Mouse (Mus musculus): ENCODE measurements around the gene Map6. TPM values are rescaled to one million over a fixed set of nuclear protein-coding genes. Genes with fewer than 3 reads are reported as not detected.
A peak's percentile ranks its signal among the peaks of the same experiment; 100 is the strongest.

Map6 gene
- polyA plus RNA-seq, 1 experiment = 5.1 TPM

DNA sequence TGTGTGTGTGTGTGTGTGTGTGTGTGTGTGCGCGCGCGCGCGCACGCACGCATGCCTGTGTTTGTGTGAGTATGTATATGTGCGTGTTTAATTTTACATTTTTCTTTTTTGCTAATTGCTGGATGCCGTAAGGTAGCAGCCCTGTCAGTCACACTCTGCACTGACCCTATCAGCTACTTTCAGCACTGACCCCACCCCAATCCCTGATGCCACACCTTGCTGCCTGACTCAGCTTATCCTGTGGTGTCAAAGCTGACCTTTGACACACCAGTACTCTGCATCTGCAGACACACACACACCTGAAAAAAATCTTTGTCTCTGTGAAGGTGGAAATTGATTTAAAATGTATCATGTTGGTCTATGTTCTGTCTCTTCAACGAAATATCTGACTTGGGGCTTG lies 25.1 kb upstream of the Map6 start:
- H3K27ac ChIP-seq (ENCODE audit: control insufficient read depth, insufficient read depth, low read depth, low read length) = no peak overlapping the region
- TF ChIP-seq CTCF (IDR thresholded peaks at IDR 0.05; ENCODE audit: control insufficient read depth, insufficient read depth, insufficient replicate concordance, low read depth, low read length) = no peak
- no peak for TF ChIP-seq POLR2A (IDR thresholded peaks at IDR 0.05; ENCODE audit: control insufficient read depth, low read depth, low read length)
- no peak overlapping the region for H3K4me3 ChIP-seq (ENCODE audit: control insufficient read depth, low read depth, low read length)
- H3K27me3 ChIP-seq (ENCODE audit: control insufficient read depth, insufficient read depth, low read length) = no peaks in the 10 kb centered on the region
- H3K36me3 ChIP-seq (ENCODE audit: control insufficient read depth, insufficient read depth, low read length) = no peaks in the 10 kb centered on the region
- H3K4me1 ChIP-seq (ENCODE audit: control insufficient read depth, insufficient read depth, low read length) = no peaks in the 10 kb centered on the region

DNA sequence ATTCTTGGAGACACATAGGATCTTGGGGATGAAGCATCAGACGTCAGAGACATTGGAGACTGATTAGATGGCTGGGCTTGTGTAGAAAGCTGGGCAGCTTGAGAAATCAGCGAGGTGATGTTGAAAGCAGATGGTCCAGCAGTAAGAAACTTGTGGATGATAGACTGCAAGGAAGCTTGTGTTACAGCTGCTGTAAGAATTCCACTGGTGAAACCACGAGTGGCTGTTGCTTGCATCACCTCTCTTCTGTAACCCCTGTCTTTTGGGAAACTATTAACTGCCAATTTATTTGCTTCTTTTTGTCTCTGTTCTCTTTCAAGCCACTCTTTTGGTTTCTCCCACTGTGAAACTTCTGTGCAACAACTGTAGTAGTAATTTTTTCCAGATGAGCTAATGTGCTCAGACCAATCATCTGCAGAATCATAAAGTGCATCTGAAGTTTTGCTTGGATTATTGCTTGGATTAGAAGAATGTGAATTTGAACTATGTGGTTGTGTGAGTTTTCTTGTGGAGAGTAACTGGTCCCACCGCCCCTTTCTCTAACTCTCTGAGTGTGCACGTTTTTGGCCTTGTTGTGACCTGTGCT lies 19.0 kb upstream of the Map6 start:
- H3K4me3 ChIP-seq (ENCODE audit: control insufficient read depth, low read depth, low read length) = no peak overlapping the region
- peaks cover 13% of the 10 kb centered on the region for H3K4me1 ChIP-seq (ENCODE audit: control insufficient read depth, insufficient read depth, low read length)
- TF ChIP-seq POLR2A (IDR thresholded peaks at IDR 0.05; ENCODE audit: control insufficient read depth, low read depth, low read length) = no peak
- TF ChIP-seq CTCF (IDR thresholded peaks at IDR 0.05; ENCODE audit: control insufficient read depth, insufficient read depth, insufficient replicate concordance, low read depth, low read length) = no peak
- no peaks in the 10 kb centered on the region for H3K36me3 ChIP-seq (ENCODE audit: control insufficient read depth, insufficient read depth, low read length)
- peaks cover 2% of the 10 kb centered on the region; the same call in 1 of the 2 replicates for H3K27me3 ChIP-seq (ENCODE audit: control insufficient read depth, insufficient read depth, low read length)
- H3K27ac ChIP-seq (ENCODE audit: control insufficient read depth, insufficient read depth, low read depth, low read length) = no peak overlapping the region

DNA sequence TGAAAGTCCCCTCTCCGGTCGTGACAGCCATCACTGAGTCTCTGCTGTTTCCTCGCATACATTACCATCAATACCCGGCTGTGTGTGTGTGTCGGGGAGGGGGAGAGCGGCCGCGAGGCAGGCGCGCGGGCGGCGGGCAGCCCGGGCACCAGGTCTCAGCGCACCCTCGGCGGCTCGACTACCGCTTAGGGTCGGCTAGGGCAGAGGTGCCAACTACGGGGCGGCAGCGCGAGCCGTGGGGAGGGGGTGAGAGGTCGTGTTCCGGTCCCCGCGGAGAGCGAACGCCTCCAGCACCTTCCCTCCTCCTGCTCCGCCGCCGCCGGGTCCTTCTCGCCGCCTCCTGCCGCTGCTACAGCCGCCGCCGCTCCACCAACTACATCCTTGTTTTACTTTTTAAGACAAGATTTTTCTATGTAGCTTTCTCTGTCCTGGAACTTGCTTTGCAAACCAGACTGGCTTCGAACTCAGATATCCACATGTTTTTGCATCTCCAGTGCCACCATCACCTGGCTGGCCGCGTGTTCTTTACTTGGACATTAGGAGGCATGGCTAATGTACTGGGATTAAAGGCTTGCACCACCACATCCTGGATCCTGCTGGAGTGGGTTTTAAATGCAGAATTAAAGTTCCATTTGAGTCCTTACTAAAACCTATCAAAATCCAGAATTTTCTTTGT lies 18.2 kb upstream of the Map6 start:
- H3K4me3 ChIP-seq (ENCODE audit: control insufficient read depth, low read depth, low read length) = peak overlapping the region; percentile 62
- H3K27me3 ChIP-seq (ENCODE audit: control insufficient read depth, insufficient read depth, low read length) = peaks cover 2% of the 10 kb centered on the region; the same call in 1 of the 2 replicates
- H3K27ac ChIP-seq (ENCODE audit: control insufficient read depth, insufficient read depth, low read depth, low read length) = no peak overlapping the region
- H3K36me3 ChIP-seq (ENCODE audit: control insufficient read depth, insufficient read depth, low read length) = no peaks in the 10 kb centered on the region
- TF ChIP-seq CTCF (IDR thresholded peaks at IDR 0.05; ENCODE audit: control insufficient read depth, insufficient read depth, insufficient replicate concordance, low read depth, low read length) (no peak), POLR2A (IDR thresholded peaks at IDR 0.05; ENCODE audit: control insufficient read depth, low read depth, low read length) (no peak)
- H3K4me1 ChIP-seq (ENCODE audit: control insufficient read depth, insufficient read depth, low read length) = peaks cover 13% of the 10 kb centered on the region

DNA sequence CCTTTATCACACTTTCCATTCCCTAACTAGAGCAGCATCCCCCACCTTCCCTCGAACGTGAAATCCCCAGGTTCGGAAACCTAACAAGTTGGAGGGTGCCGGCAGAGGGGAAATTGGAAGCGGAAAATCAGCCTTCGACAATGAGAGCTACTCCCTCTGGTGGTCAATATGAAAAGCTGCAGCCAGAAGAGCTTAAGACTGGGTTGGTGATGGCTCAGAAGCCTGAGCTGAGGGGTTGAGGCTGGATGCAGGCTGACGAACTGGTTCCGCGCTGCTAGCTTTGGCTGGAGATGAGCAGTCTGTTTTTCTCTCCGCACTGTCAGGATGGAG lies 17.7 kb upstream of the Map6 start:
- H3K4me1 ChIP-seq (ENCODE audit: control insufficient read depth, insufficient read depth, low read length) = peaks cover 13% of the 10 kb centered on the region
- H3K27ac ChIP-seq (ENCODE audit: control insufficient read depth, insufficient read depth, low read depth, low read length) = no peak overlapping the region
- peaks cover 2% of the 10 kb centered on the region; the same call in 1 of the 2 replicates for H3K27me3 ChIP-seq (ENCODE audit: control insufficient read depth, insufficient read depth, low read length)
- peak; percentile 66 for TF ChIP-seq CTCF (IDR thresholded peaks at IDR 0.05; ENCODE audit: control insufficient read depth, insufficient read depth, insufficient replicate concordance, low read depth, low read length)
- TF ChIP-seq POLR2A (IDR thresholded peaks at IDR 0.05; ENCODE audit: control insufficient read depth, low read depth, low read length) = no peak
- no peaks in the 10 kb centered on the region for H3K36me3 ChIP-seq (ENCODE audit: control insufficient read depth, insufficient read depth, low read length)
- H3K4me3 ChIP-seq (ENCODE audit: control insufficient read depth, low read depth, low read length) = peak overlapping the region; percentile 62

DNA sequence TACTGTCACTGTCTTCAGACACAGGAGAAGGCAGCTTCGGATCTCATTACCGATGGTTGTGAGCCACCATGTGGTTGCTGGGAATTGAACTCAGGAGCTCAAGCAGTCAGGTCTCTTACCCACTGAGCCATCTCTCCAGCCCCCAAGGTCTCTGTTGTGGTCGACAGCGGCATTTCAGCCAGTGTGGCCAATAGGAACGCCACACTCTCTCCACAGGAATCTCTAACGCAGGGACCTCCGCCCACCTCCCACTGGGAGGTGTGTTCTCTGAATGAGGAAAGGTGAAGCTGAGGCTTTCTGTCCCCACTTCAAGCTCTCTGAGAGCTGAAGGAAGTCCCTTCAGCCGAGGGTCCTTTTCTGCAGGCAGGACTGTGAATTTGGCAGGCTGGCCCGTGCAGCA lies 16.9 kb upstream of the Map6 start:
- Histone ChIP-seq H3K36me3 (ENCODE audit: control insufficient read depth, insufficient read depth, low read length) (no peaks in the 10 kb centered on the region), H3K27ac (ENCODE audit: control insufficient read depth, insufficient read depth, low read depth, low read length) (no peak overlapping the region), H3K27me3 (ENCODE audit: control insufficient read depth, insufficient read depth, low read length) (peaks cover 2% of the 10 kb centered on the region; the same call in 1 of the 2 replicates), H3K4me1 (ENCODE audit: control insufficient read depth, insufficient read depth, low read length) (peaks cover 13% of the 10 kb centered on the region), H3K4me3 (ENCODE audit: control insufficient read depth, low read depth, low read length) (no peak overlapping the region)
- TF ChIP-seq POLR2A (IDR thresholded peaks at IDR 0.05; ENCODE audit: control insufficient read depth, low read depth, low read length) (no peak), CTCF (IDR thresholded peaks at IDR 0.05; ENCODE audit: control insufficient read depth, insufficient read depth, insufficient replicate concordance, low read depth, low read length) (no peak)

DNA sequence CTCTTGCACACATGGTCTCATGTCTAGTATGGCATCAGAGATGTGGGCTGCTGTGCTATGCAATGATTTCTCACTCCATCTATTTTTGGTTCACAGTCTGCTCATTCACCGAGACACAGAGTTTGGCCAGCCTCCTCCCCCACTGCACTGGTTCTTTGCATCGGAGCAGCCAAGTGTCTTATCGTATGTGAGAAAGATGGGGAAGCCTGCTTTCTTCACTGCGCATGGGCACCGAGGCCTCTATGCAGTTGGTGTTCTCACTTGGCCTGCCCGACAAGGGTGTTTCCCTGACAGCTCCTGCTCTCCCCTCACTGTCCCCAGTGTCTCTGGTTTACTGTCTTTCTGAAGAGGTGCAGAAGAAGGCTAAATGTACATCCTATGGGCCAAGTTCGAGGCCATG lies 12.2 kb upstream of the Map6 start:
- Histone ChIP-seq H3K4me3 (ENCODE audit: control insufficient read depth, low read depth, low read length) (no peak overlapping the region), H3K27ac (ENCODE audit: control insufficient read depth, insufficient read depth, low read depth, low read length) (no peak overlapping the region), H3K36me3 (ENCODE audit: control insufficient read depth, insufficient read depth, low read length) (no peaks in the 10 kb centered on the region), H3K4me1 (ENCODE audit: control insufficient read depth, insufficient read depth, low read length) (peaks cover 5% of the 10 kb centered on the region), H3K27me3 (ENCODE audit: control insufficient read depth, insufficient read depth, low read length) (no peaks in the 10 kb centered on the region)
- TF ChIP-seq CTCF (IDR thresholded peaks at IDR 0.05; ENCODE audit: control insufficient read depth, insufficient read depth, insufficient replicate concordance, low read depth, low read length) (no peak), POLR2A (IDR thresholded peaks at IDR 0.05; ENCODE audit: control insufficient read depth, low read depth, low read length) (no peak)

DNA sequence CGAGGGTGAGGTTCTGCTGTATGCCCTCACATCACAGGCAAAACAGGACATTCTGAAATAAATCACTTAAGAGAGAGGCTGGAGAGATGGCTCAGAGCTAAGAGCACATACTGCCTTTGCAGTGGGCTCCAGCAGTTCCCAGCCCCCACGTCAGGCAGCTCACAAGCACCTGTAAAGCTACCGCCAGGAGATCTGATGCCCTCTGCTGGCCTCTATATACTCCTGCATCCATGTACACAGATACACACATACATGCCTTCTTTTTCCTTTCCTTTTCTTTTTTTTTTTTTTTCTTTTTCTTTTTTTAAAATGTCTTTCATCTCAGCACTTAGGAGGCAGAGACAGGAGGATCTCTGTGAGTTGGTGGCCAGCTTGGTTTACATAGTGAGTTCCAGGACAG lies 5.3 kb upstream of the Map6 start:
- Histone ChIP-seq H3K27ac (ENCODE audit: control insufficient read depth, insufficient read depth, low read depth, low read length) (no peak overlapping the region), H3K4me1 (ENCODE audit: control insufficient read depth, insufficient read depth, low read length) (no peaks in the 10 kb centered on the region), H3K4me3 (ENCODE audit: control insufficient read depth, low read depth, low read length) (no peak overlapping the region), H3K36me3 (ENCODE audit: control insufficient read depth, insufficient read depth, low read length) (no peaks in the 10 kb centered on the region), H3K27me3 (ENCODE audit: control insufficient read depth, insufficient read depth, low read length) (no peaks in the 10 kb centered on the region)
- TF ChIP-seq CTCF (IDR thresholded peaks at IDR 0.05; ENCODE audit: control insufficient read depth, insufficient read depth, insufficient replicate concordance, low read depth, low read length) (no peak), POLR2A (IDR thresholded peaks at IDR 0.05; ENCODE audit: control insufficient read depth, low read depth, low read length) (no peak)

Measured in testis, adult 2 months (tissue).